Mouse (Mus musculus) liver, adult 10 weeks (tissue): ENCODE data around the gene Slc25a17. TPM values are rescaled to one million over a fixed set of nuclear protein-coding genes. Genes with fewer than 3 reads are reported as not detected.

Source experiments
- polyA plus RNA-seq: library from polyadenylated mRNA; stranded (reverse); fragments of 350-450 nt; fragmentation: Illumina TruSeq; extraction: RNeasy Lipid Tissue Mini Kit (QIAGEN cat#74804); gene quantifications from one replicate; pipeline ENCODE4 v1.2.3, GENCODE M21; 2014; ENCODE audit warnings: low read depth, low replicate concordance

The Slc25a17 gene
- 108 TPM for polyA plus RNA-seq

DNA sequence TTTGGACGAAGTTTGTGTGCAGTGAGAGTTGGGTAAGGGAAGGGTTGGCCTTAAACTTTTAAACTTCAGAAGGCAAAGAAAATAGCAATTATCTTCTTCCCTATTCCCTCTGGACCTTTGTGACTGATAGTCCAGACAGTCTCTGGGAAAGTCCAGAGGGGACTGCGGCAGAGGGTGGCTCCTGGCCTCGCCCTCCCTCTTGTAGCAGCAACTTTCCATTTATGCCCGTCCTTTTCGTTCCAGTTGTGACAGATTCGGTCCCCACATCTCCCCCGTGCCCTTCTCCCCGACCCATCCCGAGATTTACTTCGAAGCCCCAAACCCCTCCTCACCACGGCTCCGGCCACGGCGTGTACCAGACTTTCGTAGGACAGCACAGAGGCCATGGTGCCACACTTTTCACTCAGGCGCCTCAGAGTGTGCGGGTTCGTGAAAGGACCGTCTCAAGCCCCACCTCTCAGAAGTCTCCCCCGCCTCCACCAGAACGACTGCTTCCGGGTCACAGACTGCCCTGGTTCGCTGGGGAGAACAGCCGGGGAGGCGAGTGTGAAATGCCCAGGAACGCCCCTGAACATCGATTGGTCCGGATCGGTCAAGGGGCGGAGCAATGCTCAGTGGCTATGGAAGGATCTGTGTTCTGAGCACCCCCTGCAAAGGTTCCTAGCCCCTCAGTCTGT is at the start of gene Slc25a17:
Gene Slc25a17, minus strand, starts transcription at position 468 of the 677 bp plus-strand sequence.

GRCm38 (mm10) chr15:81408199-81408598 is 47.6 kb upstream of the Slc25a17 start, which contains the start of gene Dnajb7:
Gene Dnajb7, minus strand, starts transcription at chr15:81408299.

GRCm38 (mm10) chr15:81399638-81400315 is 39.2 kb upstream of the Slc25a17 start, which contains the start of the genes St13 and Xpnpep3:
Gene St13, minus strand, starts transcription at chr15:81400077.
Gene Xpnpep3, plus strand, starts transcription at chr15:81400138.

Other genes with a start within 250 kb of the Slc25a17 start
- gene Mrtfa, start 170.1 kb downstream of the Slc25a17 start, polyA plus RNA-seq, result 0.58 TPM
- not detected for gene Mchr1, start 125.3 kb downstream of the Slc25a17 start, polyA plus RNA-seq
- gene St13, start 39.3 kb upstream of the Slc25a17 start, polyA plus RNA-seq, result 274 TPM
- 10.6 TPM for gene Xpnpep3, start 39.3 kb upstream of the Slc25a17 start, polyA plus RNA-seq
- gene Dnajb7, start 47.5 kb upstream of the Slc25a17 start, polyA plus RNA-seq, result 0.66 TPM
- gene Rbx1, start 105.5 kb upstream of the Slc25a17 start, polyA plus RNA-seq, result 49.2 TPM
- 16.8 TPM for gene Ep300, start 224.5 kb upstream of the Slc25a17 start, polyA plus RNA-seq